Mouse (Mus musculus): Measurements from ENCODE around the gene Trmt2a. TPM values are rescaled to one million over a fixed set of nuclear protein-coding genes. Genes with fewer than 3 reads are reported as not detected.

The Trmt2a gene
- polyA plus RNA-seq (2016; fragmentation: Nextera tagmentation; extraction: Ambion mirVana), result 130 and 133 TPM in 2 replicates

DNA sequence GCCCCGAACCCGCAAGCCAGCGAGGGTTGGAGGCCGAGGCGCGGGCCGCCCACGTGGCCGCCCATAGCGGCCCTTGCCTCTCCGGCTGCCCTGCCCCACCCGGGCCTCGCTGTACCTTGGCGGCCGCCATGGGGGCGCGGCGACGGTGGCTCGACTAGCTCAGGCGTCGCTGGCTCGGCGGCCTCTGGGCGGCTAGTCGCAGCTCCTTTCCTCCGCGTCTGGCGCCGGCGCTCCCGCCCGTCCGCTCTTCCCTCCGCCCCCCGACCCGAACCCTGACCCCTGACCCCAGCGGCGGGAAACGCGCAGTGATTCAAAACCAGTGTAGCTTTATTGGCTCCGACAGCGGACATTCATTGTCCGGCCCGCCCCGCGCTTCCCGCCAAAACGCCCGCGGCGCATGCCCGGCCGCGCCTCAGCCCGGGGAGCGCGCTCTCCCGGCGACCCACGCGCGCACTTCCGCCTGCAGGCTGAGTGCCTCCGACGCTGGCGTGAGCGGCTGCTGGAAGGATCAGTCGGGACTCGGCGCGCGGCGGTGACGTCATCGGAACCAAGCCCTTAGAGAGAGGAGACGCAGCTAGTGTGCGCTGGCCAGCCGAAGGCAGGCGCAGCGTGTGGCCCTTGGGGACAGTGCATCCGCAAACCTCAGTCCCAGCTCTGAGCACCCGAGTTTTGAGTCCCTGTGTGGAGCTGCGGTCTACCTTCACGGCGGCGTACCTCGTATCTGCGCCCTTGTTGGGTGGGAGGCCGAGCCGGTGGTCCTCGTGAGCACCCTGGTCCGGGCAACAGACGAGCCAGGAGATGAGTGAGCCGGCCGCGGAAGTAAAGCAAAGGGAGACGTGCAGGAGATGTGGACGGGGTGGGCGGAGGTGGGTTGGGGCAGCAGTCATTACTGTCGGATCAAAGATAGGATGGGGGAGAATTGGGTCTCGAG is at the start of gene Trmt2a, which contains the start of gene Ranbp1:
Trmt2a (plus strand) TSS at position 247 of the 931 bp plus-strand sequence.
Ranbp1 (minus strand) TSS at position 300 of the 931 bp plus-strand sequence.
- Histone ChIP-seq H3K9me3 (no peaks in the 10 kb centered on the region), H3K36me3 (peaks cover 77% of the 10 kb centered on the region), H3K27me3 (ENCODE audit: insufficient read depth, poor library complexity, severe bottlenecking) (no peaks in the 10 kb centered on the region), H3K4me3 (peak within 1 kb of the TSS; percentile 95), H3K27ac (peak within 1 kb of the TSS; percentile 98), H3K4me1 (replicated peaks) (peaks cover 49% of the 10 kb centered on the region)
- DNase-seq (ENCODE audit: low spot score), result peak; percentile 99
- under 1% methylated on average over 102 of the region's 102 CpGs for WGBS

DNA sequence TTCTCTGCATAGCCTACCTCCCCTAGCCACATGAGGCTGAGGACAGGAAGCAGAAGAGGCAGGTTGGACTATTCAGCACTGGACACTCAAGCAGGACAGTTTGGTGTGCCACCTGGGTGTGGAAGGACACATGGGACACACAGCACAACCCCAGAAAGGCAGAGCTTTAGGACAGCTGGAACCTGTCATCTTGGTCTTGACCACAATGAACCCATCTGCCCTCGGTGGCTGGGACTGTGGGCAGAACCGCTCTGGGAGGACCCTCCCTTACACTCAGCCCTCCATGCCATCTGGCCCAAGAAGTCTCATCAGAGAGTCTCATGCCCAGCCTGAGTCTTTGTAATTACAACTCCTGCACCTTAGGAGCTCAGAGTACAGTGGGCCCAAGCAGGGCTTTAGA is 48.4 kb upstream of the Trmt2a start:
- 79% methylated on average over 2 of the region's 2 CpGs for WGBS
- Histone ChIP-seq H3K36me3 (no peaks in the 10 kb centered on the region), H3K4me3 (no peak overlapping the region), H3K9me3 (no peaks in the 10 kb centered on the region), H3K27ac (peak overlapping the region; percentile 64), H3K27me3 (ENCODE audit: insufficient read depth, poor library complexity, severe bottlenecking) (no peaks in the 10 kb centered on the region), H3K4me1 (replicated peaks) (peaks cover 53% of the 10 kb centered on the region)
- DNase-seq (ENCODE audit: low spot score), result no peak

DNA sequence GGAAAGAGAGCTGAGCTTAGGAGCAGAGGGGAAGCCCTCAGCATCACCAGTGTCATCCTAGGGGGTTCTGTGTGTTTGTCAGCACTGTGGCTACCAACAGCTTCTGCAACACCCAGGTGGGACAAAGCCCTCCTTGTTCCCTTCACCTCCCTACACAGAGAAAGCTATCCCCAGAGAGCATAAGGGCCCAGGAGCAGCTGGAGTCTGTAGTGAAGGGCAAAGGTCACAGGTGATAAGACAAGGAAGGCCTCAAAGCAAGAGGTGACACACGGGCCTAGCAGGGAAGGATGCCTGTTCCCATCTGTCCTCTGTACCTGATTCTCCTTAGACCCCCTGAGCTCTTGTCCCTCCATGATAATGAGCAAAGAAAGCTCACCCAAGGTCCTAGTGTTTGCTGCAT is 46.9 kb upstream of the Trmt2a start:
- Histone ChIP-seq H3K9me3 (no peaks in the 10 kb centered on the region), H3K27ac (no peak overlapping the region), H3K4me3 (no peak overlapping the region), H3K27me3 (ENCODE audit: insufficient read depth, poor library complexity, severe bottlenecking) (0 out of 2 replicates have a peak, but pooled peaks cover 1% of the 10 kb centered on the region), H3K4me1 (replicated peaks) (peaks cover 52% of the 10 kb centered on the region), H3K36me3 (no peaks in the 10 kb centered on the region)
- WGBS, result 42% methylated on average over 1 of the region's 1 CpGs
- no peak for DNase-seq (ENCODE audit: low spot score)

DNA sequence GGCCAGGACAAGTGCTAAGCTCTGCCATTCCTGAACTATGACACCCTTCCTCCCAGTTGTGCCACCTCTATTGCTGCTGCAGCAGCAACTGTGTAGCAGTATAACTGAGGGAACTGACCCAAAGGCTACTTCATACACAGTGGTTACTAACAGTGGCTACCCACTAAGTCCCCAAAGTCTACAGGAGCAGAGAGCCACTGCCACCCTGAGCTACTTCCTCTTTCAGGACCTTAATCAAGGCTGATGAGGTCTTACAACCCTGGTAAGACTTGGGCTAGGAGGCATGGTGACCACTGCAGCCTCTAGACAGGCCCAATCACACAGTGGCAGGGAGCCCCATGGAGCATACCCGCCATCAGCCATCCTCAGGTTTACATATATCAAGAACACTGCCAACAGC is 46.4 kb upstream of the Trmt2a start:
- Histone ChIP-seq H3K4me1 (replicated peaks) (peaks cover 52% of the 10 kb centered on the region), H3K9me3 (no peaks in the 10 kb centered on the region), H3K27me3 (ENCODE audit: insufficient read depth, poor library complexity, severe bottlenecking) (0 out of 2 replicates have a peak, but pooled peaks cover 4% of the 10 kb centered on the region), H3K4me3 (no peak overlapping the region), H3K27ac (no peak overlapping the region), H3K36me3 (no peaks in the 10 kb centered on the region)
- DNase-seq (ENCODE audit: low spot score), result no peak
- 88% methylated on average over 1 of the region's 1 CpGs for WGBS

DNA sequence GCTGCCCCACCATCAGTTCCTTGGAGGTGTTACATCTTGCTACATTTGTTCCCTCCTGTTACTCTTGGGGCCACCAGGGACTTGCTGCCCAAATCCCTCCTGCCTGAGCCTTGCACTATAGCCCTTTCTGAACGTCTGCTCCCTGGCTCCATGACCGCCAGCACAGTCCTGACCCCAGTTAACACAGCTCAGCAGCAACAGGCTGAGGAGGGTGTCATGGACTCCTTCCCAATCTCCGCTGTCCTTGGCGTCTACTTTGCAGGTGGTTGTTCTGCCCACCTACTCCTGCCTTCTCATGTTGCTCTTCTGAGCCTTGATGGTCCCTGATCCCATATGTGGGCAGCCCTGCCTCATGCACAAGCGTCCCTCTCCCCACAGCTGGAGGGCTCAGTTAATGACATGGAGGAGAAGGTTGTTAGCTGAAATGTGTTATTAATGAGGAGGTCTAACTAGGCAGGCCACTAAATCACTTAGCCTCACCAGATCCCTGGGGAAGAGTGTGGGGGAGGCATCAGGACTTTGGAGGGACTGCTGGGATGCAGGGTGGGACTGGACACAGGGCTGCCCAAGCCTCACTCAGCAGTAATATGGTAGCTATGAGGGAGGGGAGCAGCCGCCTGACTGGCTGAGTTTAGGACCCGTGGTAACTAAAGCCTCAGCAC is 44.9 kb upstream of the Trmt2a start:
- Histone ChIP-seq H3K27ac (no peak overlapping the region), H3K4me1 (replicated peaks) (peaks cover 47% of the 10 kb centered on the region), H3K9me3 (no peaks in the 10 kb centered on the region), H3K36me3 (no peaks in the 10 kb centered on the region), H3K4me3 (no peak overlapping the region), H3K27me3 (ENCODE audit: insufficient read depth, poor library complexity, severe bottlenecking) (0 out of 2 replicates have a peak, but pooled peaks cover 4% of the 10 kb centered on the region)
- no peak for DNase-seq (ENCODE audit: low spot score)
- 71% methylated on average over 7 of the region's 7 CpGs for WGBS

DNA sequence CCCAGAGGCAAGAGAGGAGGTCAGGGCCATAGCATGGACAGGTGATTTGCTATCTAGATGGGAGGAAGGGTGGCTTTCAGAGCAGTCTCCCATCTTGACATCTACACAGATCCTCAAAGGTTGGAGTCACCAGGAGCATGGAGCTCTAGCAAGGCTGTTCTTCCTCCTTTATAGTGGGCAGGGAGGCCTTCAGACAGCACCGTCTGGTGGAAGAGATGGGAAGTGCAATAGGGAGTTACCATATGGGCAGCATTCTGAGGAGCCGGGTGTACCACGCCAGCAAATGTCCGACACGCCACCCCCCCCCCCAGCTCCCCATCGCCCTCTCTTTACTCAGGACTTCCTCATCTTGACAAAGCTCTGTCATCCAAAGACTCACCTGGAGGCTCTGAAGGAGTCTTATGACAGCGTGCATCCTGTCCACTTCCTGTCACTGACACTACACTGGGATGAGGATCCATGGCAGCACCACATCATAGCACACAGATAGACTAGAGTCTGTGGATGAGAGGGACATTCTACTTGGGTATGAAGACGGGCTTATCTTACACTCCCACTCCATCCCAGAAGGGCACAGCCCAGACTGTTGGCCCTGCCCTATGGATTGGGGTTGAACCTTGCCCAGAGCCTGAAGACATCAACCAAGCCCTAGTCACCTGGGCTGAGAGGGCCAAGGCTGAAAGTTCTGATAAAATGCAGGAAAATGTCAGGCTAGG is 37.6 kb upstream of the Trmt2a start:
- peaks cover 30% of the 10 kb centered on the region for H3K4me1 ChIP-seq (replicated peaks)
- peak; percentile 66 for DNase-seq (ENCODE audit: low spot score)
- 31% methylated on average over 8 of the region's 8 CpGs for WGBS
- H3K9me3 ChIP-seq, result no peaks in the 10 kb centered on the region
- no peak overlapping the region; the same call in 1 of the 2 replicates for H3K27ac ChIP-seq
- no peak overlapping the region for H3K4me3 ChIP-seq
- H3K36me3 ChIP-seq, result no peaks in the 10 kb centered on the region
- peaks cover 13% of the 10 kb centered on the region for H3K27me3 ChIP-seq (ENCODE audit: insufficient read depth, poor library complexity, severe bottlenecking)

DNA sequence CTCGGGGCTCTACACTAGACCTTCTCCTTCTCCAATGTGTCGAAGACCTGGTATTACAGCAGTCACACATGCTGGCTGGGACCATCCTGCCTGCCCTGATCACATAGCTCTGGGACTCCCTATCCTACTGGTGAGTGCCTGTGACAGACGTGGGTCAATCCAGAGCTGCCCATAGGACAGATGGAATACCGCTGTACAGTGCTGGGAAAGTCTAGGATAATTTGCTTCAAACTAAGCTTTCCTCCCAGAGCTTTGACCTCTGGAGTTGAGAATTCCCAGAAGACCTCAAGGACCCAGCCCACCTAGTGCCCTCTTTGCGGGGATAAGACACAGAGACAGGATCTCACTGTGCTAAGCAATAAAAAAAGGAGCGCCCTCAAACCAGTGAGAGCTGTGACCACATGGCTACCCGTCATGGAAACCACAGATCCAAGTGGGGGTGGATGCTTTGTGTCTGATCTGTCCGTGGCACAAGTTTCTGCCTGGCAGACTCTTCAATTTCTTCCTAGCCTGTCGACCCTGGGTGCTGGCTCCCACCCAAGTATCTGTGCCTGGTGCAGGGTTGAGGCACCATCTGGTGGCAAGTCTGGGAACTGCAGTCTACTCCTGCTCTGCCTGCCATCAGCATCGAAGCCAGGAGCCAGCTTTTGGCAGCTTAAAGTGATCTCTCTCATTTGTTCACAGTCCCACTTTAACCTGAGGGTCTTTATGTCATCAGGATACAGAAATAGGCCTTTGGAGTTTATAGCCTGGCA is 36.9 kb upstream of the Trmt2a start:
- peak; percentile 86 for DNase-seq (ENCODE audit: low spot score)
- Histone ChIP-seq H3K36me3 (no peaks in the 10 kb centered on the region), H3K4me1 (replicated peaks) (peaks cover 30% of the 10 kb centered on the region), H3K27ac (no peak overlapping the region; the same call in 1 of the 2 replicates), H3K9me3 (no peaks in the 10 kb centered on the region), H3K27me3 (ENCODE audit: insufficient read depth, poor library complexity, severe bottlenecking) (peaks cover 12% of the 10 kb centered on the region), H3K4me3 (no peak overlapping the region)
- 52% methylated on average over 10 of the region's 10 CpGs for WGBS

DNA sequence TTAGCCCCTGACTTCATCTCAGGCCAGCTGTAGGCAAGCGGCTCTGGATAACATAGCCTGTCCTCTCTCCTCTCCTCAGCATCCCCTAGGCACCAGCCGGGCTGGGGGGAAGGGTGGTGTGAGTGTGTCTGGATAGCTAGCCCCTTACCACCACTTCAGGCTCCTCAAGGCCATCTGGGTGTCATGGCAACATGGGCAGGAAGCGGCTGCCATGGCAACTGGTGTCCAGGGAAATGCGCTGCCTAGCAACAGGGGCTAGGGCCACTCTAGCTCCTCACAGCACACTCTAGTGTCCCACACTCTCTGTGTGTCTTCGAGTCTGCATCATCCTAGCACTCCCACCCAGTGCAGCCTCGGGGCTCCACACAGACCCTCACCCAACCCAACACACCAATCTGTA is 34.8 kb upstream of the Trmt2a start:
- 40% methylated on average over 6 of the region's 6 CpGs for WGBS
- H3K4me3 ChIP-seq, result peak overlapping the region; percentile 36
- peaks cover 42% of the 10 kb centered on the region for H3K4me1 ChIP-seq (replicated peaks)
- no peaks in the 10 kb centered on the region for H3K9me3 ChIP-seq
- peaks cover 8% of the 10 kb centered on the region for H3K27me3 ChIP-seq (ENCODE audit: insufficient read depth, poor library complexity, severe bottlenecking)
- H3K27ac ChIP-seq, result peak overlapping the region; percentile 84
- peak; percentile 93 for DNase-seq (ENCODE audit: low spot score)
- H3K36me3 ChIP-seq, result no peaks in the 10 kb centered on the region

DNA sequence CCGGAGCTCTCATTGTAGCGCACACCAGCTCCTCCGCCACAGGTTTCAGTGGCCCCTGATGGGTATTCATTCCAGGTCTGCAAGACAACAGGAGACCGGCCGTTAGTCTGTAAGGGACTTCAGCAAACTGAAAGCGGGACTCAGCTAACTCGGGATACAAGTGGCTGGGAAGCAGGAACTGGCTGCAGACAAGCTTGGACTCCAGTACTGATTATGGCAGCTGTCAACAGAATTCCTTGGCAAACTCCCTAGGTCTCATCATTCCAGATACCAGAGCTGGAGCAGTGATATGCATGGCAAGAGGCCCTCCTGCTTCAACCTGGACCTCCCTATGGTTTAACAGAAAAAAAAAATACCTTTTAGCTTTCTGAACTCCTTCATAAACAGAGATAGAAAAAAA is 33.6 kb upstream of the Trmt2a start:
- 84% methylated on average over 7 of the region's 7 CpGs for WGBS
- Histone ChIP-seq H3K27ac (peak overlapping the region; percentile 84), H3K4me3 (peak overlapping the region; percentile 36), H3K36me3 (no peaks in the 10 kb centered on the region), H3K27me3 (ENCODE audit: insufficient read depth, poor library complexity, severe bottlenecking) (peaks cover 6% of the 10 kb centered on the region), H3K4me1 (replicated peaks) (peaks cover 49% of the 10 kb centered on the region), H3K9me3 (no peaks in the 10 kb centered on the region)
- no peak for DNase-seq (ENCODE audit: low spot score)

DNA sequence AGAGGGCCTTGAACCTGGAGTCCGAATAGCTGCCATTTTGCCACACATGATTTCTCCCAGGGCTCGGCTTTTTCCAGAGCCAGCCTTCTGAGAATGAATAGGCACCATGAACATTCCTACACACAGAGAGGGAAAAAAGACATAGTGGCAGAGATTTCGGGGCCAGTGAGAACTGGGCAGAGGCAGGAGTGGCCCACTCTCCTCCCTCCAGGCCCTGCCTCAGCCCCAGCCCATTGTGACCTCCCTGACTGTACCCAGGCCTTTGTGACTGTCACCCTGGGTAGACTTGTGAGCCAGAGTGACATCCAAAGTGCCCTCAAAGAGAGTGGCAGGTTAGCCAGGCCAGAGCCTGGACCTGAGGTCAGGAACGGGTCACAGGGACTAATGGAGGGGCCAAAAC is 30.9 kb upstream of the Trmt2a start, which contains the start of gene Ccdc188:
Ccdc188 (plus strand) TSS at position 301 of the 400 bp plus-strand sequence.
- no peak within 1 kb of the TSS for H3K4me3 ChIP-seq
- peaks cover 59% of the 10 kb centered on the region for H3K4me1 ChIP-seq (replicated peaks)
- no peak for DNase-seq (ENCODE audit: low spot score)
- WGBS, result 88% methylated on average over 4 of the region's 4 CpGs
- no peaks in the 10 kb centered on the region for H3K9me3 ChIP-seq
- peak within 1 kb of the TSS; percentile 42; the same call in 1 of the 2 replicates for H3K27ac ChIP-seq
- no peaks in the 10 kb centered on the region for H3K27me3 ChIP-seq (ENCODE audit: insufficient read depth, poor library complexity, severe bottlenecking)
- H3K36me3 ChIP-seq, result peaks cover 17% of the 10 kb centered on the region

DNA sequence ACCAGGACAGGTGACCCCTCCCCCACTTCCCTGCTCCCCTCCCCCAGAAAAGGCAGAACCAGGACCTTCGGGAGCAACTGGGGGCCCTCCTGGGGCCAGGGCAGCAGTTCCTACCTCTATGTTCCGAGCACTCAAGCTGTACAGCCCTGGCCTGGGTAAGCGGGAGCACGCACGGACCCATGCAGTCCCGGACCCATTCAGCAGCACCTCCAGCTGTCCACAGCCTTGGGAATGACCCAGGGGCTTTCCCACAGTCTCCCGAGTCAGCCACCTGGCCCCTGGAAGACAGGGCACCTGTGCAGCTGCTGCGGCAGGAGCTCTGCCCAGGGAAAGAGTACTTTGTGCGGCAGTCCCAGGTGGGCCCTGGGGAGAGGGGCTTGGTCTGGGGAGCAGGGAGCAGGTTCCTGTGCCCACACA is 29.9 kb upstream of the Trmt2a start:
- no peak for DNase-seq (ENCODE audit: low spot score)
- H3K4me1 ChIP-seq (replicated peaks), result peaks cover 49% of the 10 kb centered on the region
- 75% methylated on average over 9 of the region's 9 CpGs for WGBS
- peak overlapping the region; percentile 42 for H3K27ac ChIP-seq
- H3K9me3 ChIP-seq, result no peaks in the 10 kb centered on the region
- H3K27me3 ChIP-seq (ENCODE audit: insufficient read depth, poor library complexity, severe bottlenecking), result no peaks in the 10 kb centered on the region
- H3K4me3 ChIP-seq, result no peak overlapping the region
- H3K36me3 ChIP-seq, result peaks cover 27% of the 10 kb centered on the region

DNA sequence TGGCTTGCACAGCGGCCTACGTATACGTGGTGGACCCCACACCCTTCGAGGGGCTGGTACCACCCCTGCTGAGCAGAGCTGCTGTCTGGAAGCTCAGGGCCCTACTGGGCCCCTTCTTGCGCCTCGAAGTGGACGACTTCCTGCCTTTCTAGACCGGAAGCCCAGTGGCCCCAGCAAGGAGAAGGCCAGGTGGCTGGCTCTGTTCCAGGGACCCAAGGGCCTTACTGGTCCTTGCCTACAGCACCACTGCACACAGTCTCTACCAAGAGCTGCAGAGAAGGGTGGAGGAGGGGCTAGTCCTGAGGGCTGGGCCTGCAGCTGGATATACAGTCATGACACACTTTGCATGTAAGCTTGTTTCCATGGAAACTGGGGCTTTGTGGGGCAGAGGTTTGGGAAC is 28.5 kb upstream of the Trmt2a start:
- Histone ChIP-seq H3K9me3 (no peaks in the 10 kb centered on the region), H3K36me3 (peaks cover 42% of the 10 kb centered on the region), H3K4me3 (no peak overlapping the region), H3K27ac (peak overlapping the region; percentile 31), H3K27me3 (ENCODE audit: insufficient read depth, poor library complexity, severe bottlenecking) (no peaks in the 10 kb centered on the region), H3K4me1 (replicated peaks) (peaks cover 35% of the 10 kb centered on the region)
- WGBS, result 66% methylated on average over 8 of the region's 8 CpGs
- DNase-seq (ENCODE audit: low spot score), result no peak

All from hindbrain, embryonic 10.5 days (tissue).